Mouse (Mus musculus): ENCODE measurements at regions not wholly inside any gene's neighbourhood (a gene's known extent, or its start where the extent isn't known, plus 50 kb on each side); places are given as distances from the start of the nearest gene placed in this dataset.

DNA sequence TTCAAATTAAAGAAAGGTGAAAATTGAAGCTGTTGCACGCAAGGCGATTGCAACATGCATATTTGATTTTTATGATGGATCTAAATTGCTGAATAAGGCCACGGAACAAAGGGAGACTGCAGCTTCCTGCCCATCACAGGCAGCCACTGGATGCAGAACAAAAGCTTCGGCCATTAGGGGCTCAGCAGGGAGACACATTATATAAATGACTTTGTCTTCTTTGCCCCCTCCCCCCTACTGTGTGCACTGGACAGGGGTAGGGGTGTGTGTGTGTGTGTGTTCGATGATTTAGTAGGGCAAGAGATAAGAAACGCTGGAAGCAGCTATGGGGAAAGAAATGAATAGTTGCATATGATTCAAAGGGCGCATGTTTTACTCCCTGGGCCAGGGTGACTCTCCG lies 481.2 kb upstream of the Pmfbp1 start:
- no peak for DNase-seq

GRCm38 (mm10) chr8:109013577-109013976 lies 480.2 kb upstream of the Pmfbp1 start:
- no peak for DNase-seq

GRCm38 (mm10) chr8:109014746-109015145 lies 479.1 kb upstream of the Pmfbp1 start:
- peak in 1 of 2 experiments; percentile 6 for DNase-seq

DNA sequence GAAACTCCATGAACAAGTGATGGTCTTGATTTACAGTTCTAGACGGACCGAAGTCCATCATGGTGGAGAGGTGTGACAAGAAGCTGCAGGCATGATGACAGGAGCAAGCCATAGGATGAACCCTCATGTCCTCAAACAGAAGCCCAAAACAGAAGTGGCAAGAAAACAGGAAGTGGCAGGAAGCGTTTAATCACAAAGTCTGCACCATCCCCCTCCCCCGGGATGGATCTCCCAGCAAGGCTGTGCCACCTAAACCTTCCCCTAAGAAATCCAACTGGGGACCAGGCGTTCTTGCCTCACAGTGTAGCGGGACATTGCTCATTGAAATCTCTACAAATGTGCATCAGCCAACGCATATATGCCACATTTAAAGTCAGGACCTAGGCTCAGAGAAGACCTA lies 474.3 kb upstream of the Pmfbp1 start:
- no peak for DNase-seq

GRCm38 (mm10) chr8:109020102-109020501 lies 473.7 kb upstream of the Pmfbp1 start:
- no peak for DNase-seq

DNA sequence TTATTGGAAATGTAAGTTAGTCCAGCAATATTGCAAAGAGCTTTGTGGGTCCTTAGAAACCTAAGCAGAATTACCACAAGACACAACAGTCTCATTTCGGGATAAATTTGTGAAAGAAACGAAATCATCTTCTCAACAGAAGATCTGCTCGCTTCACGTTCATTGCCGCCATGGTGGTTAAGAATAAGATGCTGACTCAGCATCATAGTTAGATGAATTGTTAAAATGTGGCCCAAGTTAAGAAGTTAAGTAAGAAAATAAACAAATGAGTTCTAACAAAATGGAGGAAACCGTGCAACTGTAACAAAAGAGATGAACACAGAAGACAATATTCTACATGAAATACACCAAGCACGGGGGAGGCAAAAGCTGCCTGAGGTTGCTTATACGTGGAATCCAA lies 465.9 kb upstream of the Pmfbp1 start:
- DNase-seq, result no peak

GRCm38 (mm10) chr8:109053608-109054007 lies 440.2 kb upstream of the Pmfbp1 start:
- no peak for DNase-seq

- DNase-seq, result no peak
Measured at GRCm38 (mm10) chr8:109059152-109059551, 434.7 kb upstream of the Pmfbp1 start.

- DNase-seq, result no peak
Measured at GRCm38 (mm10) chr8:109062376-109062775, 431.5 kb upstream of the Pmfbp1 start.

- no peak for DNase-seq
Measured at GRCm38 (mm10) chr8:109073715-109074114, 420.1 kb upstream of the Pmfbp1 start.

DNA sequence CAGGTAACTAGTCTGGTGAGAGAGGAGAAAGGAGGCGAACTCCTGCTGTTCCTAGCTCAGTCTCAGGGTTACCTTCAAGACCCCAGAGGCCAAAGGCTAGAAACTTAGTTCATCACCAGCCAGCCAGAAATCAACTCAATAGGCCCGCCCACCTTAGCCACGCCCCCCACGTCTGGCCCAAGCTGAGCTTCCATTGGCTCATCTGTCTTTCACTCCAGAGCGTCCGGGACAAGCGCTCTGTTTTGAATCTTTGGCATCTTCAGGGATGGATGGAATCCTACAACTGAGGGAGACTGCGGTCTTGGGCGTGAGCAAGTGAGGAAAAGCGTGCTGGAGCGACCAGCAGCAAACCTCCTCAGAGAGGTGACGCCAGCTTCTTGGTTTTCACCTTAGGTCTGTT lies 418.8 kb upstream of the Pmfbp1 start:
- no peak for DNase-seq

DNA sequence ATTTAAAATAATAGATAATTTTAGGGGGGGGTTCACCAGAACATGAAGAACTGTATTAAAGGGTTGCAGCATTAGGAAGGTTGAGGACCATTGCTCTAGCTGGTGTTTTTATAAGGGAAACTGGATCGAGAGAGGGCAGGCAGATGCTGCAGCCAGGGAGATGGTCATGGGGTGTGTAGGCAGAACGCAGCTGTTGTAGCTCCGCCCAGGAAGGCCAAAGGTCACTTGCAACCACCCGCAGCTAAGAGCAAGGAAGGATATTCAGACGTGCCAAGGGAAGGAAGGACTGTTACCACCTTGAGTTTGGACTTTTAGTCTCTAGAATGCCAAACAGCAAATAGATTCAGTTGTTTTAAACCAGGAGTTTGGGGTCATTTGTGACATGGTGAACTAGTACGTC lies 414.6 kb upstream of the Pmfbp1 start:
- no peak for DNase-seq

GRCm38 (mm10) chr8:109081295-109081694 lies 412.5 kb upstream of the Pmfbp1 start:
- DNase-seq, result no peak

DNA sequence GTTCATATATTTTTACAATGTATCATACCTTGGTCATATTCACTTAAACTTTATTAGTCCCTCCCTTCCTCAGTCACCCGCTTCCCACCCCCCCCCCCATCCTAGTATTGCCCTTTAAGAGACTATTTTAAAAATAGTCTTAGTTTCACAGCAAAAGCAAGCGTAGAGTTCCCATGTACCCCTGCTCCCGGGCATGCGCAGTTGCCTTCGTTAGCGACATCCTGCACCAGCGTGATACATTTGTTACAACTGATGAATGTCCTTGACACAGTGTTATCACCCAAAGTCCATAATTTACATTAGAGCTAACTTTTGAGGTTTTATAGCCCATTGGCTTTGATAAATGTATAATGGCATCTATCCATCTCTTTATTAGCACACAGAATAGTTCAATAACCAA lies 408.7 kb upstream of the Pmfbp1 start:
- DNase-seq, result no peak

- DNase-seq, result no peak
Measured at GRCm38 (mm10) chr8:109087781-109088180, 406.0 kb upstream of the Pmfbp1 start.

- no peak for DNase-seq
Measured at GRCm38 (mm10) chr8:109099671-109100070, 394.2 kb upstream of the Pmfbp1 start.

- DNase-seq, result no peak
Measured at GRCm38 (mm10) chr8:109101416-109101815, 392.4 kb upstream of the Pmfbp1 start.

- no peak for DNase-seq
Measured at GRCm38 (mm10) chr8:109104798-109105326, 389.0 kb upstream of the Pmfbp1 start.

DNA sequence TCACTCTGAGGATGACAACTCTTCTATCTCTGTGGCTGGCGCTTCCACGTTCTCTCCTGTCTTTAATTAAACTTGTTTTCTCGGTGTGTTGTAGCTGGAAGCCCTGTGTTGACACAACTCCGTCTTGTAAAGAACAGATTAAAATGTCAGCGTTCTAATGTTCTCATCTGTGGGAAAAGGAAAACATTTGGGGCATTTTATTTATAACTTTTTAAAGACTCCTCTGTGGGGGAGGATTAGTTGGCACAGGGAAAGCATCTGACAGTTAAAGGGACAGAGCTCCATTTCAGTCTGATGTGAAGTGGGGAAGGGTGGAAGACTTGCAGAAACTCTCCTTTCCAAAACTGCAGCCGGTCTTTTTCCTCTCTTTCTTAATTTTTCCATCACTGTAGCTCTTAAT lies 388.1 kb upstream of the Pmfbp1 start:
- no peak for DNase-seq

DNA sequence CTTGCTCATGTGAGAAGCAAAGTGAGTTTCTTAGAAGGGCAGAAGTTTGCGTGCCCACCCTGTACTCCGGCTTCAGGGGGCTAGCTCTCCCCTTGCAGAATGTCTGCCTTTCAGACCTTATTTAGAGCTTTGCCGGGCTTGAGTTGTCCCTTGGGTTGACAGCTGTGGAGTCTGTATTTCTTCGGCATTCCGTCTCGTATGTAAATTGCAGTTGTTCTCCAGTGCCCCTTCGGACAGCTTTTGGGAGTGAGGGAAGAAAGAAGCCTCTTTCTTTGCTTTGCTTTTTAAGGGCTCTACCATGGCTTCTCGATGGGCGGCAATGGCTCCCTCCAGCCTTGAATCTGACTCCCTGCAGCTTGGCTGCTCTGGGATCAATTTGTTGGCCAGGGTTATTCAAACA lies 386.9 kb upstream of the Pmfbp1 start:
- DNase-seq, result no peak

DNA sequence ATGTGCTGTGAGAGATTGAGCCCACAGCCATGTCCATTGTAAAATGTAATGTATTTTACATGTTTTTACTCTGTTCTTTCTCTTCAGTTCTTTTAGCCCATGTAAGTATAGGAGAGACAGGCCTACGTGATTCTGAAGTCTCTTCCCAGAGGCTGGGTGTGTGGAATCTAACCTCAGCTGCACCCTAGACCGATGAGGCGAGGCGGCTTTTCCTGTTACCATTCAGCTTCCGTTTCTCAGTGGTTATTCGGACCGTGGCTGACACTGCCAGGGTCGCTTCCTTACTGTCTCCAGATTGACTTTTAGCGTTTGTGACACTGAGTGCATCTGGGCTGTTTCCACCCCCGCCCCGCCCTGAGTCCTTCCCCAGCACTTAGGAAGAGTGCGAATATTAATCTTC lies 386.1 kb upstream of the Pmfbp1 start:
- DNase-seq, result no peak

GRCm38 (mm10) chr8:109109390-109109789 lies 384.4 kb upstream of the Pmfbp1 start:
- DNase-seq, result no peak

DNA sequence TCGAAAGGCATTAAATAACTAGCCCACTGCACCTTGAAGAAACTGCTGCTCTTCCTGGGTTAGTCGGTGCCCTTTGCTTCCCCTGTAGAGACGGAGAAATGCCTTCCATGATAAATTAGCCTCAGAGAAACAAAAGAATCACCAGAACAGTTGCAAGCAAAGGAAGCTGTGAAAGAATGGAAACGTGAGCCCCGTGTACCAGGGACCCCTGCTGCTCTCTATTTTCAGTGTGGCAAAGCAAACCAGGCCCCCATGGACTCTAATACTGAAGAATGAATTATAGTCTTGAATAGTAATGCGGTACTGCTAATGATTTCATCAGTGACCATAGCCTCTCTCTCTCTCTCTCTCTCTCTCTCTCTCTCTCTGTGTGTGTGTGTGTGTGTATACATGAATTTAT lies 372.1 kb upstream of the Pmfbp1 start:
- DNase-seq, result no peak

GRCm38 (mm10) chr8:109142495-109143158 lies 351.2 kb upstream of the Pmfbp1 start:
- DNase-seq, result no peak

GRCm38 (mm10) chr8:109151711-109152110 lies 342.1 kb upstream of the Pmfbp1 start:
- DNase-seq, result no peak

Measured in cerebellum, postnatal 25 days (tissue).